Mouse (Mus musculus) c-Kit-positive CD71-positive TER-119-negative erythroid progenitor cells, embryonic 14.5 days (primary cell): ENCODE data around the gene Tas2r135.

Experiments used
- DNase-seq: peaks from one replicate; pipeline ENCODE4 v3.0.0-alpha.2; 2013; ENCODE audit warnings: low read depth

The Tas2r135 gene

GRCm38 (mm10) chr6:42405134-42405533, at the start of gene Tas2r135:
Tas2r135 (plus strand) TSS chr6:42405434.
- no peak for DNase-seq

- no peak for DNase-seq
These were observed 49.2 kb upstream of the Tas2r135 start for GRCm38 (mm10) chr6:42355794-42356600.

GRCm38 (mm10) chr6:42356913-42357312, 48.3 kb upstream of the Tas2r135 start:
- no peak for DNase-seq

GRCm38 (mm10) chr6:42357901-42358300, 47.3 kb upstream of the Tas2r135 start:
- DNase-seq = no peak

- DNase-seq = no peak
These were observed 46.3 kb upstream of the Tas2r135 start for GRCm38 (mm10) chr6:42358901-42359300.

GRCm38 (mm10) chr6:42359364-42360147, 45.7 kb upstream of the Tas2r135 start:
- DNase-seq = no peak

GRCm38 (mm10) chr6:42360231-42360840, 44.9 kb upstream of the Tas2r135 start:
- DNase-seq = no peak

GRCm38 (mm10) chr6:42361041-42361895, 44.0 kb upstream of the Tas2r135 start:
- no peak for DNase-seq

GRCm38 (mm10) chr6:42362074-42362473, 43.2 kb upstream of the Tas2r135 start:
- DNase-seq = no peak

- no peak for DNase-seq
These were observed 42.7 kb upstream of the Tas2r135 start for GRCm38 (mm10) chr6:42362497-42362896.

GRCm38 (mm10) chr6:42362974-42363373, 42.3 kb upstream of the Tas2r135 start:
- no peak for DNase-seq

- DNase-seq = no peak
These were observed 41.2 kb upstream of the Tas2r135 start for GRCm38 (mm10) chr6:42364066-42364465.

- no peak for DNase-seq
These were observed 40.6 kb upstream of the Tas2r135 start for GRCm38 (mm10) chr6:42364607-42365006.

- no peak for DNase-seq
These were observed 40.0 kb upstream of the Tas2r135 start for GRCm38 (mm10) chr6:42365215-42365614.

GRCm38 (mm10) chr6:42369870-42370269, 35.4 kb upstream of the Tas2r135 start:
- DNase-seq = no peak

- DNase-seq = no peak
These were observed 34.4 kb upstream of the Tas2r135 start for GRCm38 (mm10) chr6:42370630-42371363.

- DNase-seq = no peak
These were observed 33.2 kb upstream of the Tas2r135 start for GRCm38 (mm10) chr6:42372001-42372400.

- no peak for DNase-seq
These were observed 32.8 kb upstream of the Tas2r135 start for GRCm38 (mm10) chr6:42372421-42372815.

- DNase-seq = peak; percentile 45
These were observed 32.3 kb upstream of the Tas2r135 start, which contains the start of gene Epha1 for GRCm38 (mm10) chr6:42372816-42373547. Epha1 (minus strand) TSS chr6:42373268.
